In genomic region chr11:75455041-75455736, GRCm38 (mm10) we compare ENCODE assay signal across 8 mouse cellular contexts. TPM values are rescaled to one million over a fixed set of nuclear protein-coding genes. Genes with fewer than 3 reads are reported as not detected.
DNase-seq lines count a peak whose midpoint lies in the region; ATAC-seq and TF ChIP-seq lines count a peak whose summit lies in the region.

No protein-coding gene starts in this region.

- H3K4me3 ChIP-seq in left cerebral cortex, adult 2 months, result peak overlapping the region; percentile 71
- H3K4me3 ChIP-seq in embryonic fibroblast, embryonic 13.5 days (ENCODE audit: insufficient read depth, low read length), result no peak overlapping the region
- H3K4me3 ChIP-seq in kidney, embryonic 15.5 days (replicated peaks), result peak overlapping the region; percentile 76
- H3K4me3 ChIP-seq in midbrain, embryonic 14.5 days (replicated peaks; ENCODE audit: low read depth, low read length), result peak overlapping the region; percentile 66

- H3K27ac ChIP-seq in left cerebral cortex, adult 2 months, result peak overlapping the region; percentile 82
- 0 out of 2 replicates have a peak overlapping the region, but pooled peaks have one; percentile 36 for H3K27ac ChIP-seq in embryonic fibroblast, embryonic 13.5 days (ENCODE audit: insufficient read depth, low read length)
- peak overlapping the region; percentile 71 for H3K27ac ChIP-seq in kidney, embryonic 15.5 days
- peak overlapping the region; percentile 53; the same call in 1 of the 2 replicates for H3K27ac ChIP-seq in midbrain, embryonic 14.5 days (replicated peaks; ENCODE audit: low read depth, low read length)

- peaks cover 6% of the 10 kb centered on the region; the same call in 1 of the 2 replicates for H3K36me3 ChIP-seq in kidney, embryonic 15.5 days
- peaks cover 10% of the 10 kb centered on the region for H3K36me3 ChIP-seq in midbrain, embryonic 14.5 days (ENCODE audit: control insufficient read depth, insufficient read depth, low read length)

- peaks cover 14% of the 10 kb centered on the region for H3K4me1 ChIP-seq in embryonic fibroblast, embryonic 13.5 days (ENCODE audit: control insufficient read depth, insufficient read depth, low read length)
- peaks cover 42% of the 10 kb centered on the region for H3K4me1 ChIP-seq in kidney, embryonic 15.5 days
- H3K4me1 ChIP-seq in midbrain, embryonic 14.5 days (ENCODE audit: control insufficient read depth, insufficient read depth, low read length), result peaks cover 18% of the 10 kb centered on the region

- H3K27me3 ChIP-seq in kidney, embryonic 15.5 days, result no peaks in the 10 kb centered on the region
- H3K27me3 ChIP-seq in midbrain, embryonic 14.5 days (ENCODE audit: control insufficient read depth, insufficient read depth, low read length), result no peaks in the 10 kb centered on the region

- peak overlapping the region; percentile 97 for H3K4me2 ChIP-seq in kidney, embryonic 15.5 days
- H3K4me2 ChIP-seq in midbrain, embryonic 14.5 days (ENCODE audit: low read length), result peak overlapping the region; percentile 100

- no peak for DNase-seq in left cerebral cortex, adult 2 months (ENCODE audit: extremely low spot score in 1 of 2, low spot score in 2 of 2)
- no peak for DNase-seq in left cerebral cortex, adult 8-10 months (ENCODE audit: low spot score in 2 of 2)
- no peak for DNase-seq in midbrain, embryonic 14.5 days
- no peak for DNase-seq in urinary bladder, postnatal 14 days (ENCODE audit: low spot score)
- no peak for DNase-seq in ovary, adult 18-20 months (ENCODE audit: low spot score)
- DNase-seq in testis, postnatal 10 days (ENCODE audit: low spot score), result no peak

- intact Hi-C loops in left cerebral cortex, adult 2 months (cut with DNase I), result loop anchor here (2.0 kb wide), 1 partner anchor 276 kb away; the partner anchor contains the start of gene Ovca2

- TF ChIP-seq CTCF in left cerebral cortex, adult 2 months (IDR thresholded peaks at IDR 0.05), result no peak
- no peak for TF ChIP-seq CTCF in embryonic fibroblast, embryonic 13.5 days (IDR thresholded peaks at IDR 0.05; ENCODE audit: borderline replicate concordance, insufficient read depth, low read length)

- no peak for ATAC-seq in kidney, embryonic 15.5 days (replicated peaks; ENCODE audit: low FRiP score)
- no peak for ATAC-seq in midbrain, embryonic 14.5 days (ENCODE audit: low FRiP score, low TSS enrichment)

- no peak; the same call in 1 of the 2 replicates for TF ChIP-seq POLR2A in embryonic fibroblast, embryonic 13.5 days (IDR thresholded peaks at IDR 0.05; ENCODE audit: low read depth, low read length)

- H3K9me3 ChIP-seq in kidney, embryonic 15.5 days (replicated peaks), result no peaks in the 10 kb centered on the region
- H3K9me3 ChIP-seq in midbrain, embryonic 14.5 days (ENCODE audit: control insufficient read depth, low read length), result no peaks in the 10 kb centered on the region

- WGBS in kidney, embryonic 15.5 days, result 72% methylated on average over 10 of the region's 10 CpGs
- WGBS in midbrain, embryonic 14.5 days, result 82% methylated on average over 10 of the region's 10 CpGs

- peak overlapping the region; percentile 71; the same call in 1 of the 2 replicates for H3K9ac ChIP-seq in kidney, embryonic 15.5 days
- peak overlapping the region; percentile 75 for H3K9ac ChIP-seq in midbrain, embryonic 14.5 days (replicated peaks; ENCODE audit: low read length)

RNA-seq across cellular contexts. Expression of gene Wdr81, which starts 0.7 kb away (rescaled TPM):
- 10 to 100 TPM; 19.5 to 20.7 TPM for total RNA-seq in left cerebral cortex, adult 2 months (2021)
- total RNA-seq in left cerebral cortex, adult 8-10 months (2022), result 10 to 100 TPM; 20.2 to 22.5 (median 22.0) TPM
- polyA plus RNA-seq in embryonic fibroblast, embryonic 13.5 days (2011; ENCODE audit: insufficient read length, low read depth, missing spikeins), result 9.5 and 17.3 TPM in 2 replicates
- 5.0 and 6.2 TPM in 2 replicates for polyA plus RNA-seq in kidney, embryonic 15.5 days (2015; fragmentation: Nextera tagmentation; extraction: Ambion mirVana)
- 5.7 and 7.4 TPM in 2 replicates for polyA plus RNA-seq in midbrain, embryonic 14.5 days (2014; fragmentation: Nextera tagmentation; extraction: Ambion mirVana)

RNA-seq across cellular contexts. Expression of gene Tlcd2, which starts 6.3 kb away (rescaled TPM):
- total RNA-seq in left cerebral cortex, adult 2 months (2021), result under 1 TPM; 0.51 to 0.66 TPM
- total RNA-seq in left cerebral cortex, adult 8-10 months (2022), result under 1 TPM; 0.62 to 0.99 (median 0.82) TPM
- polyA plus RNA-seq in embryonic fibroblast, embryonic 13.5 days (2011; ENCODE audit: insufficient read length, low read depth, missing spikeins), result 11.2 and 11.4 TPM in 2 replicates
- polyA plus RNA-seq in kidney, embryonic 15.5 days (2015; fragmentation: Nextera tagmentation; extraction: Ambion mirVana), result 22.6 and 24.5 TPM in 2 replicates
- polyA plus RNA-seq in midbrain, embryonic 14.5 days (2014; fragmentation: Nextera tagmentation; extraction: Ambion mirVana), result 1.1 and 2.5 TPM in 2 replicates

RNA-seq across cellular contexts. Expression of gene Serpinf2, which starts 15.8 kb away (rescaled TPM):
- under 1 TPM in 1 of 2 experiments, not detected in 1; 0.28 TPM for total RNA-seq in left cerebral cortex, adult 2 months (2021)
- under 1 TPM in 3 of 4 experiments, not detected in 1; 0.27 to 0.84 (median 0.43) TPM for total RNA-seq in left cerebral cortex, adult 8-10 months (2022)
- polyA plus RNA-seq in embryonic fibroblast, embryonic 13.5 days (2011; ENCODE audit: insufficient read length, low read depth, missing spikeins), result not detected in 2 replicates
- 35.4 and 47.2 TPM in 2 replicates for polyA plus RNA-seq in kidney, embryonic 15.5 days (2015; fragmentation: Nextera tagmentation; extraction: Ambion mirVana)
- not detected in 2 replicates for polyA plus RNA-seq in midbrain, embryonic 14.5 days (2014; fragmentation: Nextera tagmentation; extraction: Ambion mirVana)

RNA-seq across cellular contexts. Expression of gene Prpf8, which starts 31.4 kb away (rescaled TPM):
- 100 to 1,000 TPM; 133 to 138 TPM for total RNA-seq in left cerebral cortex, adult 2 months (2021)
- total RNA-seq in left cerebral cortex, adult 8-10 months (2022), result 100 to 1,000 TPM; 138 to 159 (median 149) TPM
- polyA plus RNA-seq in embryonic fibroblast, embryonic 13.5 days (2011; ENCODE audit: insufficient read length, low read depth, missing spikeins), result 127 and 132 TPM in 2 replicates
- 54.6 and 61.7 TPM in 2 replicates for polyA plus RNA-seq in kidney, embryonic 15.5 days (2015; fragmentation: Nextera tagmentation; extraction: Ambion mirVana)
- polyA plus RNA-seq in midbrain, embryonic 14.5 days (2014; fragmentation: Nextera tagmentation; extraction: Ambion mirVana), result 59.9 and 89.5 TPM in 2 replicates

RNA-seq across cellular contexts. Expression of gene Serpinf1, which starts 32.7 kb away (rescaled TPM):
- 10 to 100 TPM in 1 of 2 experiments, 1 to 10 TPM in 1; 9.7 to 10.5 TPM for total RNA-seq in left cerebral cortex, adult 2 months (2021)
- 10 to 100 TPM in 2 of 4 experiments, 1 to 10 TPM in 2; 8.5 to 17.8 (median 11.3) TPM for total RNA-seq in left cerebral cortex, adult 8-10 months (2022)
- 1,069 and 1,358 TPM in 2 replicates for polyA plus RNA-seq in embryonic fibroblast, embryonic 13.5 days (2011; ENCODE audit: insufficient read length, low read depth, missing spikeins)
- polyA plus RNA-seq in kidney, embryonic 15.5 days (2015; fragmentation: Nextera tagmentation; extraction: Ambion mirVana), result 129 and 140 TPM in 2 replicates
- polyA plus RNA-seq in midbrain, embryonic 14.5 days (2014; fragmentation: Nextera tagmentation; extraction: Ambion mirVana), result 2.7 and 38.5 TPM in 2 replicates

Comparison
In these comparisons a context has a peak if more than half of its experiments do, and no peak if none do; other contexts are left out.
1. RNA of gene Serpinf2, which starts 15.8 kb away (polyA plus RNA-seq): 35.4 to 47.2 TPM in kidney, embryonic 15.5 days; not detected in embryonic fibroblast, embryonic 13.5 days and not detected in midbrain, embryonic 14.5 days; every median in the first group is over 10 times any median in the second.
2. Peak in every context shown above with its lines, with median percentiles within 50 percentile points of each other: H3K27ac ChIP-seq.